Mouse (Mus musculus) lung, postnatal 0 days (tissue): ENCODE measurements around the gene Osbpl3.

Experiments
- CTCF ChIP-seq: IDR thresholded peaks from 2 replicates; pipeline ENCODE4 v1.5.1; 2016; ENCODE audit warnings: antibody characterized with exemption, mild to moderate bottlenecking
- EP300 ChIP-seq: IDR thresholded peaks from 2 replicates; pipeline ENCODE4 v1.6.1; 2016; ENCODE audit warnings: antibody characterized with exemption, mild to moderate bottlenecking, control low read depth

GRCm38 (mm10) chr6:50337431-50337830, 118.6 kb downstream of the Osbpl3 start:
- TF ChIP-seq CTCF (no peak), EP300 (no peak)
